Mouse (Mus musculus) gastrocnemius, postnatal 36 days (tissue): ENCODE results near the gene Cxcl1. TPM values are rescaled to one million over a fixed set of nuclear protein-coding genes. Genes with fewer than 3 reads are reported as not detected.
A peak's percentile ranks its signal among the peaks of the same experiment; 100 is the strongest.
"Not testable (repeated sequence)": the region's sequence is repeated elsewhere in the genome, so short reads cannot be mapped to it uniquely, and the experiment has no call there.

ENCODE experiments used
- DNase-seq, 2 experiments: peaks; one replicate each; pipeline ENCODE4 v3.0.0; 2022
- intact Hi-C: fragments of 180-260 bp; cut with DNase I; formaldehyde crosslinking; loops from one replicate; pipeline ENCODE4 v1.15.1; 2025
- long read RNA-seq, 2 experiments: library from polyadenylated mRNA; stranded (forward); transcript quantifications; one replicate each; pipeline ENCODE4 v2.0.0; 2021
- total RNA-seq, 2 experiments: library from RNA; stranded (reverse); gene quantifications; 2 replicates each; pipeline ENCODE4 v1.2.3; 2021

The Cxcl1 gene
- under 1 TPM in 1 of 2 experiments, not detected in 1; 0.36 TPM for total RNA-seq
- long read RNA-seq, experiment 1: 0 reads
- long read RNA-seq, experiment 2, partial matches to known transcripts: 0 of 1 reads
- long read RNA-seq, experiment 2, other reads (novel, unspliced or antisense): 0 of 1 reads

- peak; percentile 38 to 46 for DNase-seq
- intact Hi-C loops: no loop called here
Measured at GRCm38 (mm10) chr5:90890519-90891463, at the start of gene Cxcl1. TSS of gene Cxcl1 (plus strand) at chr5:90891241.

DNA sequence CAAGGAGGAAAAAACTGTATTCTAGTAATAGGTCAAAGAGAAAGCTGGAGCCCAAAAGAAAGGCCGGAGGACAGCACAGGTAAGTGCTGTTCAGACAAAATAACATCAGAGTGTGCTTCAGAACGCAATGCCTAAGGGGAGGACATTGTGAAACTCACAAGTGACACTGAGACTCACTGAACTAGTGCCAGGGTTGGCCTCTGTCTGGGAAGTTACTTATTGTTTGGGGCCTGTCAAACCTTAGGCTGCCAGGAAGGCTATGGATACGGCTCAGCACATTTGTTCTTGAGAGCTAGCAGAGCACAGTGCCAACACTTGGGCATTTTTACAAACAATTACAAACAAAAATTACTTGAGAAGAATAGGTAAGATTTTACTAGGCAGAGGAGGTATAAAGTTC is 47.1 kb upstream of the Cxcl1 start:
- no peak for DNase-seq
- intact Hi-C loops: no loop called here

DNA sequence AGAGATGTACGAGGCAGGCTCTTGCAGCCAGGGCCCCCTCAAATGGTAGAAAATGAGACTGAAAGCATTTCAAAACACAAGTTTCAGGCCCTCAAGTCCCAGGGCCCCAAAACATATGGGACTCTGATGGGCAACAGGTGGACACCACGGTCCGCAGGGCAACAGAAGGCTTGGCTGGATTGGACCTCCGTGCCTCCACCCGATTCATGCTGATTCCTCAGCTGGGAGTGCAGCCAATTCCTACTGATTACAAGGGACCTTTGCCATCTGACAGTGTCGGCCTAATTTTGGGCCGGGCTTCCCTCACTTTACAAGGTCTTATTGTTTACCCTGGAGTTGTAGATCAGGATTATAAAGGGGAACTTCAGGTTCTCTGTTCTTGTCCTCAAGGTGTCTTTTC is 40.9 kb upstream of the Cxcl1 start:
- DNase-seq, intact Hi-C loops: not testable (repeated sequence)

- DNase-seq: not testable (repeated sequence)
Measured at GRCm38 (mm10) chr5:90851391-90851790, 39.6 kb upstream of the Cxcl1 start.

GRCm38 (mm10) chr5:90853206-90853605 is 37.8 kb upstream of the Cxcl1 start:
- no peak for DNase-seq
- intact Hi-C loops: no loop called here

More at GRCm38 (mm10) chr5:90851391-90851790, 39.6 kb upstream of the Cxcl1 start:
- intact Hi-C loops: not testable (repeated sequence)

GRCm38 (mm10) chr5:90855308-90856230 is 35.5 kb upstream of the Cxcl1 start:
- no peak for DNase-seq
- intact Hi-C loops: no loop called here

- no peak for DNase-seq
- intact Hi-C loops: no loop called here
Measured at GRCm38 (mm10) chr5:90857463-90857862, 33.6 kb upstream of the Cxcl1 start.

GRCm38 (mm10) chr5:90858429-90858828 is 32.6 kb upstream of the Cxcl1 start:
- no peak for DNase-seq
- intact Hi-C loops: no loop called here

DNA sequence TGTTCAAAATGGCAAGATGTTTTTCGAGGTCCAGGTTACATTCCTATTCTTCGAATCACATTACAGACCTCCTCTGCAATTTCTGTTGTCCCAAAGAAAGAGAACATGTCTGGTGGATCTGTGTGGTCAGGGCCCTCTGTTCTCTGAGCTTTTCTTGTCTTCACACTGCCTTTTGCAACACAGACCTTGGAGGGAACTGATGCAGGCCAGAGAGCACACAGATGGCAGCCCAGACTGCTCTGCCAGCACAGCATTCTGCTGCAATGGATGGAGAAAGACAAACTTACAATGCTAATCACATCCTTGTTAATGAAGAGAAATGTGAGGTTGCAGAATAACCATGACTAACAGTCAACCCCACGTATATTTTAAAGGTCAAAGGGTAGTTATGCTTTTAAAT is 32.0 kb upstream of the Cxcl1 start:
- intact Hi-C loops: no loop called here
- no peak for DNase-seq

DNA sequence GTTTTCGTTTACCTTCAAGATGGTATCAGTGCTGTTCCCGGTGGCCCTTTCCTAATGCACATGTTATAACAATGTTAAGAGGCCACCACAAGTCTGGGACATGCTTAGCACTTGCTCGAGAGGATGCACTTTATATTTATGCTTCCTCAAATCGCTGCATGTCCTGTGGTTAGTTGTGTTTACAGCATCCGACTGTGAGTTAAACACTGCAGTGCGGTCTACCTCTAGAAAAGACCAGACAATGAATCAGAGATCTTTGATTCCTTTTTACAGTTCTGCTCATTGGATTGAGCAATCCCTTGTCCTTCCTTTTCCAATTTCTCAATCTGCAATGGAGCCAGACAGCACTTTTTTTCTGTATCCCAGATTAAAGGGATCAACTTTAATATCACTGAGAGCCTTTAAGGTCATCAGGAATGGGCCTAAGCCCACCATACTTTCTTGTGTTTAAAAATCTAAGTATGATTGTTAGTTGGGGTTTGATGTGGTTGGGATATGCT is 29.1 kb upstream of the Cxcl1 start:
- intact Hi-C loops: no loop called here
- DNase-seq: no peak

DNA sequence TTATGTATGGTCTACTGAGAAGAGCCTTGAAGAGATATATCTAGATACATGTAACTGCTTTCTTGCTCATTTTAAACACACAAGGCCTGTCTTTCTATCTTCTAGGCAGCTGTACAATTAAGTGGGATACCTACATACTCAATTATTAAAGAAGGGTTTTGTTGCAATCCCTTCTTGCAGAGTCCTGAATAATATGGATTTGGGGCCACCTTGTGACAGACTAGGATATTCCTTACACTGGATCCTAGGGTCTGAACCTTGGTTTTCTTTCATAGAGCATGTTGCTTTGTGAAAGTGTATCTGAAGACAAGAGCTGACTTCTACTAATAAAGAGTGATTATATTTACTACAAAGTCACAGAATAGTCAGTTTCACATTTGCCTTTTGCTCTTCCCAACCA is 24.3 kb upstream of the Cxcl1 start:
- DNase-seq: no peak
- intact Hi-C loops: loop anchor here (5.0 kb wide), 1 partner anchor 204 kb away; no protein-coding TSS in a partner anchor

- no peak for DNase-seq
- intact Hi-C loops: no loop called here
Measured at GRCm38 (mm10) chr5:90872377-90872776, 18.7 kb upstream of the Cxcl1 start.

- intact Hi-C loops: no loop called here
- DNase-seq: peak in 1 of 2 experiments; percentile 21
Measured at GRCm38 (mm10) chr5:90876045-90876444, 15.0 kb upstream of the Cxcl1 start.

DNA sequence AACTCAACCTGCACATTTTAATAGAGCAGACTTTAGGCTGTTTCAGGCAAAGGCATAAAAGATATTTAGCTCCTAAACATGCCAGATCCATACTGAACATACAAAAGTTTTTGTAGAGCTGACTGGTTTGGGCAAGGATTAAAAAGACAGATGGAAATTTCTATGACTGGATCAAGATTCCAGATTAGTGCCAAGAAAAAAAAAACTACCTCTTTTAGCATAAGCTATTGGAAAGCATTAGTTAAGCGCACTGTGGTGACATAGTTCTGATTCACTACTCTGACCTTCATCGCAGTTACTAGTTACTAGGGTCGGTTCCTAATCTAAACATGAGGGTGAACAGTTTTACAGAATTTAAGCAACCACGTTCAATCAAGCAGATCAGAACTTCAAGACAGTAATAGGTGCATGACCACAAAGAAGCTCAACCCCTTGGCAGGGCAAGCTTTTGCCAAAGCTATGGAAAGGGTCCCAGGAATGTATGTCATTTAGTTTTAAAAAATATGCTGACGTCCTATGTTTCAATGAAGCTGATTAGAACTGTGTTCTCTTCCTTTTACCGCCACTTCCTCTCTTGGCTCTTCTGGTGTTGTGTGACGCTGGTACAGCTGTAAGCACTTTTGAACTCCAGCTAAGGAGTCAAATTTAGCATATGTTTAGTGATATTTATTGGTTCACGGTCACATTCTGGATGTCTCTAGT is 14.4 kb upstream of the Cxcl1 start:
- intact Hi-C loops: no loop called here
- DNase-seq: no peak

DNA sequence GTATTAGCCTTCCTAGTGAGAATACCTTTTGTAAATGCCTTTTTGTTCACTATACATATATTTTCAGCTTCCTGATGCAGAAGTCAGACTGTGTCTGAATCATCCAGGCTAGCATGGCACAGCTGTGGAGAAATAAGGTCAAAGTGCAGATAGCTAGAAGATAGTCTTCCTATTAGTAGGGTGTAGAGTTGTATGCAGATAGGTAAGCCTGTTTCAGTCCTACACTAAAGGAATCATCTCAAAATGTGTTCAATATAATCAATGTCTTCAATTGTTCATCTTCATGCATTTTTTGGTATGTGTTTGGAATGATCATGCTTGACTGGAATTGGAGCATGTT is 13.9 kb upstream of the Cxcl1 start:
- no peak for DNase-seq
- intact Hi-C loops: no loop called here

GRCm38 (mm10) chr5:90879307-90880014 is 11.6 kb upstream of the Cxcl1 start:
- no peak for DNase-seq
- intact Hi-C loops: no loop called here

DNA sequence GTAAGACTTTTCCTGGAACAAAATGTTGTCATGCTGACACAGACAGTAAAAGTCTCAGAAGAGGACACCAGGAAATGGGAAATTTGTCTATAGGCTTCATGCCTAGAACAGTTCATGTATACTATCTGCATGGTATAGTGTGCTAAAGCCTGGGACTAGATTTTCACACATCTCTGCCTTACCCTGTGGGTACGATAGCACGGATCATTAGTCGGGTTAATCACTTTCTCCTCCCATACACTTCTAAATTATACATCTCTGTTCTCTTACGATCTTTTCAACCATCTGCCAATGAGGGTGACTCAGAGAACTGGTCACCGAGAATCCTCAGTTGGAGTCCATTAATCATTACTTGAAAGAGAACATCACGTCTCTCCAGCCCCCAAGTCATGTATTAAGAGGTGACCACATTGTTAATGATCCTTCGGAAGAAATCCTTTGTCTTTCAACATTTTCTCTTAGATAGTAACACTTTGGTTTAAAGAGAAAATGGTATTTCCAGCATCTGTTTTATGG is 10.6 kb upstream of the Cxcl1 start:
- intact Hi-C loops: no loop called here

DNA sequence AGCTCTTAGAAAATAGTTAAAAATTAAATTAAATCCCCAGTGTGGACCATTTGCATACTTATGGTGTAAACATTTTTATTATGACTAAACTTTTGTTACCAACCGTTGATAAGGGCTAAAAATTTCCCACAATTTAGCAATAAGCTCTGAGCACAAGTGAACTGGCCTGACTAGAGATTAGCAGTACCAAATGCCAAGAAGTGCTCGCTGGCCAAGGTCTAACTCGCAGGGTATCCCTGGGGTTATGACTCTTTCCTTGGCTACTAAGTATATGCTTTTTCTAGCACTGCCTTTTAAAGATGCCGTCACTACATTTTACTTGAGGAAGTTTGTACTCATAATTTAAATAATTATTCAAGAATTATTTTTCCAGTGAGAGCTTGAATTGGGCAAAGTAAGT is 10.0 kb upstream of the Cxcl1 start:
- intact Hi-C loops: no loop called here
- DNase-seq: peak in 1 of 2 experiments; percentile 8

More for the DNA sequence above, 10.6 kb upstream of the Cxcl1 start:
- DNase-seq: no peak

- intact Hi-C loops: no loop called here
- no peak for DNase-seq
Measured at GRCm38 (mm10) chr5:90881682-90882081, 9.4 kb upstream of the Cxcl1 start.
